Mouse (Mus musculus) 3134 (cell line): ENCODE results near the gene Ttc8.
"Not testable (repeated sequence)": the region's sequence is repeated elsewhere in the genome, so short reads cannot be mapped to it uniquely, and the experiment has no call there.

Source experiments
- DNase-seq: peaks from one replicate; pipeline ENCODE4 v3.0.0-alpha.2; 2011; ENCODE audit warnings: low spot score; ENCODE audit not compliant: insufficient read length; ENCODE audit errors: extremely low read depth

The Ttc8 gene

GRCm38 (mm10) chr12:98920194-98920991 is at the start of gene Ttc8:
Gene Ttc8 (plus strand): TSS chr12:98920574.
- peak; percentile 93 for DNase-seq

GRCm38 (mm10) chr12:98872836-98873235 is 47.5 kb upstream of the Ttc8 start:
- DNase-seq = no peak

- DNase-seq = no peak
Observed at GRCm38 (mm10) chr12:98875216-98875615, 45.2 kb upstream of the Ttc8 start.

- DNase-seq = no peak
Observed at GRCm38 (mm10) chr12:98878693-98879092, 41.7 kb upstream of the Ttc8 start.

- no peak for DNase-seq
Observed at GRCm38 (mm10) chr12:98881796-98882195, 38.6 kb upstream of the Ttc8 start.

- no peak for DNase-seq
Observed at GRCm38 (mm10) chr12:98884515-98884914, 35.9 kb upstream of the Ttc8 start.

- no peak for DNase-seq
Observed at GRCm38 (mm10) chr12:98896761-98897160, 23.6 kb upstream of the Ttc8 start.

GRCm38 (mm10) chr12:98899676-98900075 is 20.7 kb upstream of the Ttc8 start:
- no peak for DNase-seq

- no peak for DNase-seq
Observed at GRCm38 (mm10) chr12:98900341-98900880, 20.0 kb upstream of the Ttc8 start.

GRCm38 (mm10) chr12:98900881-98901801 is 19.2 kb upstream of the Ttc8 start, which contains the start of gene Eml5:
Gene Eml5 (minus strand): TSS chr12:98901484.
- DNase-seq = no peak

GRCm38 (mm10) chr12:98905466-98905865 is 14.9 kb upstream of the Ttc8 start:
- no peak for DNase-seq

GRCm38 (mm10) chr12:98910096-98910495 is 10.3 kb upstream of the Ttc8 start:
- no peak for DNase-seq

GRCm38 (mm10) chr12:98931174-98931573 is 10.8 kb downstream of the Ttc8 start:
- no peak for DNase-seq

GRCm38 (mm10) chr12:98932441-98932840 is 12.1 kb downstream of the Ttc8 start:
- DNase-seq = no peak

GRCm38 (mm10) chr12:98932856-98933255 is 12.5 kb downstream of the Ttc8 start:
- no peak for DNase-seq

- not testable (repeated sequence) for DNase-seq
Observed at GRCm38 (mm10) chr12:98951295-98951694, 30.9 kb downstream of the Ttc8 start.

- no peak for DNase-seq
Observed at GRCm38 (mm10) chr12:98956951-98957350, 36.6 kb downstream of the Ttc8 start.

GRCm38 (mm10) chr12:98957455-98957854 is 37.1 kb downstream of the Ttc8 start:
- no peak for DNase-seq

GRCm38 (mm10) chr12:98961008-98961407 is 40.6 kb downstream of the Ttc8 start:
- no peak for DNase-seq

GRCm38 (mm10) chr12:98961415-98961814 is 41.0 kb downstream of the Ttc8 start:
- DNase-seq = no peak

GRCm38 (mm10) chr12:98965441-98966135 is 45.2 kb downstream of the Ttc8 start:
- DNase-seq = no peak
